Mouse (Mus musculus) frontal cortex, postnatal 36 days (tissue): Measurements from ENCODE around the gene Abl2.

ENCODE experiments used
- DNase-seq, 2 experiments: peaks; one replicate each; pipeline ENCODE4 v3.0.0; 2022; ENCODE audit warnings: low spot score in 2 of 2

The Abl2 gene

GRCm38 (mm10) chr1:156671921-156672320 is 113.3 kb downstream of the Abl2 start:
- peak in 1 of 2 experiments; percentile 50 for DNase-seq

GRCm38 (mm10) chr1:156672720-156673475 is 114.3 kb downstream of the Abl2 start:
- no peak for DNase-seq

GRCm38 (mm10) chr1:156673476-156674194 is 115.0 kb downstream of the Abl2 start:
- DNase-seq = no peak

- DNase-seq = peak; percentile 35 to 37
Measured at GRCm38 (mm10) chr1:156674195-156675000, 115.8 kb downstream of the Abl2 start, which contains the start of gene Tor3a. Gene Tor3a (minus strand): TSS chr1:156674356.

- DNase-seq = peak; percentile 52 to 54
Measured at GRCm38 (mm10) chr1:156676171-156676570, 117.6 kb downstream of the Abl2 start.

- no peak for DNase-seq
Measured at GRCm38 (mm10) chr1:156676596-156676995, 118.0 kb downstream of the Abl2 start.

GRCm38 (mm10) chr1:156677230-156677629 is 118.6 kb downstream of the Abl2 start:
- DNase-seq = no peak

GRCm38 (mm10) chr1:156679599-156679998 is 121.0 kb downstream of the Abl2 start:
- DNase-seq = no peak

- no peak for DNase-seq
Measured at GRCm38 (mm10) chr1:156686025-156686661, 127.6 kb downstream of the Abl2 start.
